Mouse (Mus musculus): ENCODE measurements around the gene Iyd. TPM values are rescaled to one million over a fixed set of nuclear protein-coding genes. Genes with fewer than 3 reads are reported as not detected.

Iyd gene
- total RNA-seq, 1 experiment = not detected

- in situ Hi-C loops (cut with MboI; ENCODE audit: low sequenced_read_pairs in 2 of 2, unreplicated experiment in 2 of 2) = no loop called here
- no peaks in the 10 kb centered on the region for H3K36me3 ChIP-seq (ENCODE audit: control insufficient read depth, insufficient read depth, low read length, poor library complexity, severe bottlenecking)
Observed at GRCm38 (mm10) chr10:3512620-3513305, 27.3 kb upstream of the Iyd start.

GRCm38 (mm10) chr10:3513947-3514346 lies 26.1 kb upstream of the Iyd start:
- TF ChIP-seq ZNF384 (IDR thresholded peaks at IDR 0.05; ENCODE audit: low read depth, low read length) (no peak), ZC3H11A (IDR thresholded peaks at IDR 0.05; ENCODE audit: borderline replicate concordance, low read depth, low read length) (no peak), CHD2 (IDR thresholded peaks at IDR 0.05; ENCODE audit: low read depth, low read length) (no peak), MAFK (IDR thresholded peaks at IDR 0.05; ENCODE audit: insufficient read depth, low read depth, low read length) (no peak), HCFC1 (IDR thresholded peaks at IDR 0.05; ENCODE audit: borderline replicate concordance, insufficient read depth, low read length) (no peak)
- H3K4me1 ChIP-seq (ENCODE audit: control insufficient read depth in 2 of 2, insufficient read depth in 2 of 2, low read length in 2 of 2, poor library complexity in 1 of 2) = no peaks in the 10 kb centered on the region
- H3K9me3 ChIP-seq (ENCODE audit: control insufficient read depth, insufficient read depth, low read depth, low read length) = peaks cover 1% of the 10 kb centered on the region; the same call in 1 of the 2 replicates
- H3K4me3 ChIP-seq (ENCODE audit: insufficient read depth in 1 of 2, low read depth in 1 of 2, low read length in 2 of 2, poor library complexity in 1 of 2, severe bottlenecking in 1 of 2) = no peak overlapping the region
- H3K27ac ChIP-seq (ENCODE audit: insufficient read depth, low read depth, low read length, poor library complexity, severe bottlenecking) = no peak overlapping the region
- in situ Hi-C loops (cut with MboI; ENCODE audit: low sequenced_read_pairs in 2 of 2, unreplicated experiment in 2 of 2) = no loop called here
- H3K36me3 ChIP-seq (ENCODE audit: control insufficient read depth, insufficient read depth, low read length, poor library complexity, severe bottlenecking) = no peaks in the 10 kb centered on the region
- no peak for DNase-seq (ENCODE audit: low read depth, low spot score)
- H3K9ac ChIP-seq (ENCODE audit: insufficient read depth, low read depth, low read length, poor library complexity, severe bottlenecking) = no peak overlapping the region

More at GRCm38 (mm10) chr10:3512620-3513305, 27.3 kb upstream of the Iyd start:
- no peak for DNase-seq (ENCODE audit: low read depth, low spot score)
- no peaks in the 10 kb centered on the region; the same call in 1 of the 2 replicates for H3K9me3 ChIP-seq (ENCODE audit: control insufficient read depth, insufficient read depth, low read depth, low read length)
- H3K27ac ChIP-seq (ENCODE audit: insufficient read depth, low read depth, low read length, poor library complexity, severe bottlenecking) = no peak overlapping the region
- no peak overlapping the region for H3K9ac ChIP-seq (ENCODE audit: insufficient read depth, low read depth, low read length, poor library complexity, severe bottlenecking)
- H3K4me1 ChIP-seq (ENCODE audit: control insufficient read depth in 2 of 2, insufficient read depth in 2 of 2, low read length in 2 of 2, poor library complexity in 1 of 2) = no peaks in the 10 kb centered on the region
- H3K4me3 ChIP-seq (ENCODE audit: insufficient read depth in 1 of 2, low read depth in 1 of 2, low read length in 2 of 2, poor library complexity in 1 of 2, severe bottlenecking in 1 of 2) = no peak overlapping the region
- no peak for TF ChIP-seq HCFC1 (IDR thresholded peaks at IDR 0.05; ENCODE audit: borderline replicate concordance, insufficient read depth, low read length)
- TF ChIP-seq MAFK (IDR thresholded peaks at IDR 0.05; ENCODE audit: insufficient read depth, low read depth, low read length) = no peak
- TF ChIP-seq ZNF384 (IDR thresholded peaks at IDR 0.05; ENCODE audit: low read depth, low read length) = 0 out of 2 replicates have a peak, but pooled peaks have one; percentile 31
- TF ChIP-seq ZC3H11A (IDR thresholded peaks at IDR 0.05; ENCODE audit: borderline replicate concordance, low read depth, low read length) = no peak
- no peak for TF ChIP-seq CHD2 (IDR thresholded peaks at IDR 0.05; ENCODE audit: low read depth, low read length)

- in situ Hi-C loops (cut with MboI; ENCODE audit: low sequenced_read_pairs in 2 of 2, unreplicated experiment in 2 of 2) = no loop called here
- no peak overlapping the region for H3K9ac ChIP-seq (ENCODE audit: insufficient read depth, low read depth, low read length, poor library complexity, severe bottlenecking)
- H3K9me3 ChIP-seq (ENCODE audit: control insufficient read depth, insufficient read depth, low read depth, low read length) = peaks cover 1% of the 10 kb centered on the region; the same call in 1 of the 2 replicates
- no peaks in the 10 kb centered on the region for H3K4me1 ChIP-seq (ENCODE audit: control insufficient read depth in 2 of 2, insufficient read depth in 2 of 2, low read length in 2 of 2, poor library complexity in 1 of 2)
- H3K27ac ChIP-seq (ENCODE audit: insufficient read depth, low read depth, low read length, poor library complexity, severe bottlenecking) = no peak overlapping the region
- TF ChIP-seq CHD2 (IDR thresholded peaks at IDR 0.05; ENCODE audit: low read depth, low read length) (no peak), ZC3H11A (IDR thresholded peaks at IDR 0.05; ENCODE audit: borderline replicate concordance, low read depth, low read length) (no peak), MAFK (IDR thresholded peaks at IDR 0.05; ENCODE audit: insufficient read depth, low read depth, low read length) (no peak), HCFC1 (IDR thresholded peaks at IDR 0.05; ENCODE audit: borderline replicate concordance, insufficient read depth, low read length) (no peak), ZNF384 (IDR thresholded peaks at IDR 0.05; ENCODE audit: low read depth, low read length) (no peak)
- H3K4me3 ChIP-seq (ENCODE audit: insufficient read depth in 1 of 2, low read depth in 1 of 2, low read length in 2 of 2, poor library complexity in 1 of 2, severe bottlenecking in 1 of 2) = no peak overlapping the region
- H3K36me3 ChIP-seq (ENCODE audit: control insufficient read depth, insufficient read depth, low read length, poor library complexity, severe bottlenecking) = no peaks in the 10 kb centered on the region
- DNase-seq (ENCODE audit: low read depth, low spot score) = no peak
Observed at GRCm38 (mm10) chr10:3514634-3515033, 25.4 kb upstream of the Iyd start.

GRCm38 (mm10) chr10:3516442-3516841 lies 23.6 kb upstream of the Iyd start:
- in situ Hi-C loops (cut with MboI; ENCODE audit: low sequenced_read_pairs in 2 of 2, unreplicated experiment in 2 of 2) = no loop called here
- TF ChIP-seq CHD2 (IDR thresholded peaks at IDR 0.05; ENCODE audit: low read depth, low read length) = no peak
- TF ChIP-seq MAFK (IDR thresholded peaks at IDR 0.05; ENCODE audit: insufficient read depth, low read depth, low read length) = no peak
- TF ChIP-seq ZC3H11A (IDR thresholded peaks at IDR 0.05; ENCODE audit: borderline replicate concordance, low read depth, low read length) = no peak
- no peaks in the 10 kb centered on the region for H3K4me1 ChIP-seq (ENCODE audit: control insufficient read depth in 2 of 2, insufficient read depth in 2 of 2, low read length in 2 of 2, poor library complexity in 1 of 2)
- no peak for DNase-seq (ENCODE audit: low read depth, low spot score)
- no peak overlapping the region for H3K9ac ChIP-seq (ENCODE audit: insufficient read depth, low read depth, low read length, poor library complexity, severe bottlenecking)
- H3K4me3 ChIP-seq (ENCODE audit: insufficient read depth in 1 of 2, low read depth in 1 of 2, low read length in 2 of 2, poor library complexity in 1 of 2, severe bottlenecking in 1 of 2) = no peak overlapping the region
- H3K27ac ChIP-seq (ENCODE audit: insufficient read depth, low read depth, low read length, poor library complexity, severe bottlenecking) = no peak overlapping the region
- no peaks in the 10 kb centered on the region for H3K36me3 ChIP-seq (ENCODE audit: control insufficient read depth, insufficient read depth, low read length, poor library complexity, severe bottlenecking)
- peaks cover 1% of the 10 kb centered on the region; the same call in 1 of the 2 replicates for H3K9me3 ChIP-seq (ENCODE audit: control insufficient read depth, insufficient read depth, low read depth, low read length)
